Mouse (Mus musculus) gastrocnemius, postnatal 10 days (tissue): Measurements from ENCODE around the gene Trpc2. TPM values are rescaled to one million over a fixed set of nuclear protein-coding genes. Genes with fewer than 3 reads are reported as not detected.
"Not testable (repeated sequence)": the region's sequence is repeated elsewhere in the genome, so short reads cannot be mapped to it uniquely, and the experiment has no call there.

Experiments used
- DNase-seq: peaks from one replicate; pipeline ENCODE4 v3.0.0; 2021; ENCODE audit warnings: mixed read lengths
- long read RNA-seq, 2 experiments: library from polyadenylated mRNA; stranded (forward); transcript quantifications; one replicate each; pipeline ENCODE4 v2.0.0; 2021
- total RNA-seq, 2 experiments: library from RNA; stranded (reverse); gene quantifications; 2 replicates each; pipeline ENCODE4 v1.2.3; 2021

The Trpc2 gene
- under 1 TPM; 0.07 to 0.52 TPM for total RNA-seq
- long read RNA-seq, experiment 1 = 0 reads
- long read RNA-seq, experiment 2 = 0 reads

GRCm38 (mm10) chr7:102082816-102083215, at the start of gene Trpc2:
Gene Trpc2, plus strand, starts transcription at chr7:102083116.
- no peak for DNase-seq

- no peak for DNase-seq
Observed at GRCm38 (mm10) chr7:102034904-102035303, 48.0 kb upstream of the Trpc2 start.

- no peak for DNase-seq
Observed at GRCm38 (mm10) chr7:102035534-102035933, 47.4 kb upstream of the Trpc2 start.

DNA sequence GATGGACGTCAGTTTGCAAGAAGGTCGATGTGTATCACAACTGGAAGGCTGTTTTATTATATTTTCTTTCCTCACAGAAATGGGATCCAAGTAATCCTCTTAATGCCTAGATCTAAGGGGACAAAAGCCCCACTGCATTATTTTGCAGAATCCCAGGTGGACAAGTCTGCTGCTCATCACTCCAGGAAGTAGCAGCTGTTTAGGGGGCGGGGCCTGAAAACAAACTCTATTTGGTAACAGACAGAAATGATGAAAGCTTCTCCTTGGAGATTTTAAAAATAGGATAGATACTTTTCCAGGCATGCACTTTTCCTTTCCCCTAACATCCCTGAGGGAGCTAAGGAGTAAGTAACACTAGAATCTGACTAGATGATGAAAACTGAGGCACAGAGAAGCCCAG, 45.6 kb upstream of the Trpc2 start:
- DNase-seq = no peak

DNA sequence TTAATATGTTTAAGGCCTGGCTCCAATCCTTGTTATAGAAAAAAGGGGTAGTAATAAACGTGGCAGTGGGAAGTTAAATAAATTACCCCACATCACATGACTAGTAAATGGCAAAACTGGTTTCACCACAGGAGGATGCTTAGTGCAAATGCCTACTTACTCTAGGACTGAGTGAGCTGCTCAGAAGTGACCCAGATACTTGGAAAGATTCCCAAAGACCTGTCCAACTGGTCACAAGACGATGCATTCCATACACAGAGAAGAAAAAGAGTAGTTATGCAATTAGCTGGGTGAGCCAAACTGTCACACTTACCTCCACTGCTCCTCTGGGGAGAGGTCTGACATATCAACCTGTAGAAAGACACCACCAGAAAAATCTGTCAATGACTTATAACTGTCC, 40.6 kb upstream of the Trpc2 start:
- no peak for DNase-seq

DNA sequence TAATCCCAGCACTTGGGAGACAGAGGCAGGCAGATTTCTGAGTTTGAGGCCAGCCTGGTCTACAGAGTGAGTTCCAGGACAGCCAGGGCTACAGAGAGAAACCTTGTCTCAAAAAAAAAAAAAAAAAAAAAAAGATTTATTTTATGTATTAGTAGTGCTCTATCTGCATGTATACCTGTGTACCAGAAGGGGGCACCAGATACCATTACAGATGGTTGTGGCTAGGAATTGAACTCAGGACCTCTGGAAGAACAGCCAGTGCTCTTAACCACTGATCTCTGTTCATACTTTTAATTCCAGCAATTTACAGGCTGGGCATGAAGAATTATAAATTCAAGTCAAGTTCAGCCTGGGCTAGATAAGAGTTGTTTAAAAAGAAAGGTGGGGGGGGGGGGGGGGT, 34.4 kb upstream of the Trpc2 start:
- DNase-seq = not testable (repeated sequence)

DNA sequence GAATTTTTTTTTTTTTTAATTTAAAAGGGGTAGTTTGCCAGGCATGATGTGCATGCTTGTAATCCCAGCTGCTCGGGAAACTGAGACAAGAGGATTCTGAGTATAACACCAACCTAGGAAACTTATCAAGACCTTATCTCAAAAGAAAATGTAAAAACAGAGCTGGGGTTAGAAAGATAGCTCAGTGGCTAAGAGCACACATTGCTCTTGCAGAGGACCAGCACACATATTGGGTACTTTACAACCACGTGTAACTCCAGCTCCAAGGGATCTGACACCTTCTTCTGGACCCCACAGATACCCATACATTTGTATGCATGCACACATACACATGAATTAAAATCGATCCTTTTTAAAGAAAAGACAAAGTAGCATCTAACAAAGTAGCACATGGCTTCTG, 21.6 kb upstream of the Trpc2 start:
- DNase-seq = no peak

DNA sequence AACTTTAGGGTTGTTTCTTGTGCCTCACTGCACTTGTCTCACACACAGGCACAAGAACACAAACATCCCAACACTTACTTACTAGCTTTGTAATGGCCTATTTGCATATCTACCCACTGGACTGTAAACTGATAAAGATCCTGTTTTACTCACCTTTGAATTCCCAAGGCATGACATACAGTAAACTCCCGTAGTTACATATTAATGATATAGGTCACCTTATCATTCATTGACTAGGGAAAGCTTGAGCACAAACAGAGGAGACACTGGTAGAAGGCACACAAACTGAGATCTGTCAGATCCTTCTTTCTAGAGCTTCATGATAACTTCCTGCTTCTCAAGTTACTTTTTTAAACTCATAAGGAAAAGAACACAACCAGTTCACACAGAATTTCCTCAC, 20.7 kb upstream of the Trpc2 start:
- no peak for DNase-seq

- no peak for DNase-seq
Observed at GRCm38 (mm10) chr7:102063891-102064290, 19.0 kb upstream of the Trpc2 start.

DNA sequence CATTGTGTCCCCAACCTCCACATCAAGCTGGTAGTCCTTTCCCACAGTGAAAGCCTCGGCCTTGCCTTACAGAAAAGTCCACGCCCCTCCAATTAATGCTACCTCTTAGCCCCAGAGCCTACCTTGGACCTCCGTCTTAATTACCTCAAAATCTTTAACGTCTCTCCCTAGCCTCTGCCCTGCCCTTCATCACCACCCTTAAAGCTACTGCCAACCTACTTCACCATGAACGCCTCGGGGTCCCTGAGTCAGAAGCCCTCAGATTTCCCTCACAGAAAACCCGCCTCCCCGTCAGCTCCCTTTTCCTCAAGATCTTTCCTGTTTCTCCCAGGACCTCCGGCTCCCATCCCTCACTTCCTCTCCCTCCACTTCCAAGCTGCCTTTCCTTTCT, 18.3 kb upstream of the Trpc2 start:
- no peak for DNase-seq

DNA sequence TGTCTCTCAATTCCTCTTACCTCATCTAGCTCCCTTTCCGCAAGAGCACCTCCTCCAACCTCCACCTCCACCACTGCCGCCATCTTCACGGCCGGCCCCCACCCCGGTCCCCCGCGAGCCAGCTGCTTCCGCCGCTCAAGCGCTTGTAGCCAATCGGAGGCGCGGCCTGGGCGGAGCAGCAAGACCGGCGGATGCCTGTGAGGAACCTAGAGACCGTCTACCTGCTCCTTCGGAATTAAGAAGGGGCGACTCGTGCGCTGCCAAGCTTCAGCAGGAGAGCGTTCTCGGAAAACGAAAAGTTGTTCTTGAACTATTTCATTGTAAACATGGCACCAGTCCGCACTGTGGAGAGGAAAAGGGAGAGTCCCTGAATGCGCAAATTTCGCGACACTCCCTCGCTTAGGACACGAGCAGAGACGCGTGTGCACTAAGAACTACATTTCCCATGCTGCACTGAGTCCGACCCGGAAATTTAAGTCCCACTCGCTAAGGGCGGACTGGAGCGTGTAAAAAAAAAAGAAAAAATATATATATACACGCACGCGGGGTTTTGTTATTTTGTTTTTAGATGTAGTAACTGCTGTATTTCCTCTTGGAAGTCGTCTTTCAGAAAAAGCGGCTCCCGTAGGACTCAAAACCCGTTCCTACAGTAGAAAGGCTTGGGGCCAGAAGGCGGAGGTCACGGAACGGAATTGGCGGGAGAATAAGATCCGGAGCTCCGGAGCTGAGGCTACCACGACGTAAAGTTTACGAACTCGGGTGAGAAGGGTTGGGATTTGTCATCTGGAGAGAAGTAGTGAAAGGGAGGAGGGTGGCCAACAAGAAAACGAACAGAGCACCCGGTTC, 17.6 kb upstream of the Trpc2 start, which contains the start of the genes Rnf121, Xndc1 and Xntrpc:
TSS of gene Rnf121 (minus strand) at position 424 of the 846 bp plus-strand sequence.
TSS of gene Xndc1 (plus strand) at position 466 of the 846 bp plus-strand sequence.
TSS of gene Xntrpc (plus strand) at position 668 of the 846 bp plus-strand sequence.
- DNase-seq = peak; percentile 90

DNA sequence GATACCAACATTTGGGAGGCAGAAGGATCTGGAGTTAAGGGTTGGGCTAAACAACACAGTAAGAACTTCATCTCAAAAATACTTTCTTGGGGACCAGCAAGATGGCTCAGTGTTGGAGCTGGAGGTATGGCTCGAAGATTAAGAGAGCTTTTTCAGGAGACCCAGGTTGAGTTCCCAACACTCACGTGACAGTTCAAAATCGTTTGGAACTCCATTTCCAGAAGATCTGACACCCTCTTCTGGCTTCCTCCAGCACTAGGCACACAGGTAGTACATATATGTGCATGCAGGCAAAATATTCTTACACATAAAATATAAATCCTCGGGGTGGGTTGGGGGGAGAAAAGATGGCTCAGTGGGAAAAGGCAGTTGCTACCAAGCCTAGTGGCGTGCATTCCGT, 16.6 kb upstream of the Trpc2 start:
- no peak for DNase-seq

DNA sequence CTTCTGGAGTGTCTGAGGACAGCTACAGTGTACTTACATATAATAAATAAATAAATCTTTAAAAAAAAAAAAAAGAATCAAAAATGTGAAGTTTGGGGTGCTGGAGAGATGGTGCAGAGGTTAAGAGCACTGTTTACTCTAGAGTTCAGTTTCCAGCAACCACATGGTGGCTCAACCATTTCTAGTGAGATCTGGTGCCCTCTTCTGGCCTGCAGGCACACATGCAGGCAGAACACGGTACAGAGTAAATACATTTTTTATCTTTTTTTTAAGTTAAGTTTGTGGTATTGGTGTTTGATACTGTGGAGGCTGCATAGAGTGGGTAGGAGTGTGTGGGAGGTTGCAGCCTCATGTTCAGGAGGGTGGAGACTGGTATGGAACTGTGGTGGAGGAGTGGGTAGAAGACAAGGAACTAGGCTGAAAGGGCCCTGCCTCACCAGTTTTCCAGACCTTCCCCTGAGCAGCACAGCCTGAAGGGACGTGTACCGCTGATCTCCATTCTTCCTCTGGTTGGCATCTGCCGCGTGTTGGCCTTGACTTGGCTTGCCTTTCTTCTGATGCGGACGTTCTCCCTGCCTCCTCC, 6.1 kb upstream of the Trpc2 start:
- no peak for DNase-seq

DNA sequence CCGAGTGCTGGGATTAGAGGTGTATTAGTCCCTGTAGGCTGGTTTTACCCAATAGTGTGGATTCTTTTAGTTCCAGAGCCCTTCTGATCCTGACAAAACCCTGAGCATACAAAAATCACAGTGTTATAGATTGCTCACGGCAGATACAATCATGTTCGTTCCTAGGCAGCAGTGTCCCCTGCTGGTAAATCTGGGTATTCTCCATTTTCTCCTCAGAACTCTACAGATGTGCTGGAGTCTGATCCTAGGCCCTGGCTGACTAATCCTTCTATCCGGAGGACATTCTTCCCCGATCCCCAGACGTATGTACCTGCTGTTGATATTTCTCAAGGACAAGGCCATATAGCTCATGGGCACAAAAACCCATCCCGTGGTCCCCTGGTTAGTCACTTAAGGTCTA, 4.4 kb upstream of the Trpc2 start:
- no peak for DNase-seq

DNA sequence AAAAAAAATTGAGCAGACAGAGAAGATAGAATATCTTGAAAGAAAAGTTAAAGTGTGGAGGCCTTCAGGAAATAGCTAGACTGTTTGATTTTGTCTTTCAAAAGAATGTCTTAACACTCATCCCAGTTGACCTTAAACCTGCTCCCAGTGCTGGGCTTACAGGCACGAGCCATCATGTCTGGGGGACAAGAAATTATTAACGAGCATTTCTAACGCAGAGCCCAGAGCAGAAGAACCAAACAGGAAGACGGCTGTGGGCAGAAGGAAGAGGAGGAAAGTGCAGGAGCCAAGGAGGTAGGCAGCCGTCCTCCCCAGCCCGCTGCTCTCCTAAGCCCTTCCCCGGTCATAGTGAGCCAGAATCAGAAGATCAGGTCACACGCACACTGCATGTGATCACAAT, 2.6 kb upstream of the Trpc2 start:
- DNase-seq = no peak

GRCm38 (mm10) chr7:102081784-102082183, 1.1 kb upstream of the Trpc2 start:
- DNase-seq = no peak

- no peak for DNase-seq
Observed at GRCm38 (mm10) chr7:102084041-102084696, 1.3 kb downstream of the Trpc2 start.

GRCm38 (mm10) chr7:102087336-102087735, 4.4 kb downstream of the Trpc2 start:
- no peak for DNase-seq

DNA sequence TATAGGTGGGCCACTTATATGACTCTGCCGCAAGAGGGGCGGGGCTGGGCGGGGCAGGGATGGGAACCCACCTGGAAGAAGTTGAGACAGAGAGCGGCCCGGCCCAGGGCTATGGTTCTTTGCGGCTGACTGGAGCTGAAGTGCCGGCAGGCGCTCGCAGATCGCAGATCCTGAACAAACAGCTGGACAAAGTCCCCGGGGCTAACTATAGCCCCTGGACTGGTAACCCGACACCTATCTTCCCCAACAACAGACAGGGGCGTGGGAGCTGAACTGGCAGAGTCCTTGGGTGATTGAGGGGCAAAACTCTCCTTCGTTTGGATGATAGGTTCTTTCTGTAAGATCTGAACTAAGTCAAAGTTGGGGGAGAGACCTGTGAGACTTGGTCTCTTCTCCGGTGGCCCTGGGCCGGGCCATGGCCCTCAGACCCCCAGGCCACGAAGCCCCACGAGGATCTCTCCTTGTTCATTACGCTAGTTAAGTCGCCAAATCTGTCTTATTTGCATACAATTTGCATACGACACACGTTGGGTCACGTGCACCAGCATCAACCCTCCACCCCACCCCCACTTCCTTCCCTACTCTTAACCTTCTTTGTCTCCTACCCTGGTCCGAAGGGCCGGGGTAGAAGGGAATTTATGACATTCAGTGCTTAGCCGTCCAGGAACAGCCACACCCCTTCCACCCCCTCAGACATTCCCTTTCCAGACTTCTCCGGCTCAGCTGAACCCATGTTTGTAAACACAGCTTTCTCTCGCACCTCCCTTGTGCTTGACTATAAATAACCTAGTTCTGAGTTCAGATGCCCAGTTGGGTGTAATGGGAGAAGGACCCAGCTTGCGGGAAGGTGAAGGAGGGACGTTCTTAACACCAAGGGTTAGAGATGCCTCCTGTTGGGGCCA, 17.1 kb downstream of the Trpc2 start:
- DNase-seq = no peak

DNA sequence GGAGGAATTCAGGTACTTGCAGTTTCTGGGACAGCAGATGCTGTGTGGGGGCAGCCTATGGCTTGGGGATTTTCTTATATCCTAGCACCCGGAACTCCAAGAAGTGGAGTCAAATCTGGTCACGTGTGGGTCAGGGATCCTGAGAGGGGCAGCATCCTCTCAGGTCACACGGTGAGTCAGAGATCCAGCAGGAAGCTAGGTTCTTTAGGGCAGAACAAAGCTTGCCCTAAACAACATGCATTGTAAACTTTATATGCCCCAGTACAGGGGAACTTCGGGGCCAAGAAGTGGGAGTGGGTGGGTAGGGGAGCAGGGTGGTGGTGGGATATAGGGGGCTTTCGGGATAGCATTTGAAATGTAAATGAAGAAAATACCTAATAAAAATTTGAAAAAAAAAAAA, 18.0 kb downstream of the Trpc2 start:
- DNase-seq = no peak

DNA sequence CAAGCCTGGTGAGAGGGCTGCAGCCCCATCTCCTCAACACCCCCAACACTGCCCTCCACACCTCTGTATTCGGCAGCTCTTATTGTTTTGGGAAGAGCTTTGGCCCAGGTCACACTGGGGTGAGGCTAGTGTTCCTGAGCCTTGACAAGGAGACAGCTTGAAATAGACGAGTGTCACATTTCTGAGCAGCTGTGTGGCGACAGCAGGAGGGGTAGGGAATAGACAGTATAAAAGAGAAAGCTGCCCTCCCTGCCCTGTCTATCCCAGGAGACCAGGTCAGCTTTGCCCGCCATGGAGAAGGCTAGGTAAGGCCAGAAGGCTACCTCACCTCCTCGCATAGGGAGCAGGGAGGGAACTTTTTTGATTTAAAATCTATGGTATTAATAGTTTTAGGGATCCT, 18.6 kb downstream of the Trpc2 start, which contains the start of gene Art1:
TSS of gene Art1 (plus strand) at position 257 of the 400 bp plus-strand sequence.
- DNase-seq = peak; percentile 48

DNA sequence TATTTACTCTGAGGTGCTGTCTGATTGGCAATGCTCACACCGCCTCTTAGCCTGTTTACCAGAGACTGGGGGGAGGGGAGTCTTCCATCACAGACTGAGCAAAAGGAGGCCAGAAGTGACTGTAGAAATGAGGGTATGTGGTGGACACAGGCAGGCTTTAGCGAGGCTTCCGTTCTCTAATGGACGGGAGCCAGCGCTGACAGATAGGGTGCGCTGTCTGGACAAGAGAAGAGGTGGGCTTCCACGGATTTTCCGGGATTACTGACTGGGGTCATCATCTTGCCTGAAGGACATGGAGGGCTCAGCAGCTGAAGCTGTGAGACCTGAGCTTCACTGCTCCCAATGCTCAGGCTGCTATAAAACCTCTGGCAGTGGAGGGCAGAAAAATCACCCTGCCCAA, 19.3 kb downstream of the Trpc2 start:
- DNase-seq = no peak
